In genomic region chr11:68044181-68044580, GRCm38 (mm10) we compare ENCODE assay signal across 10 mouse cellular contexts.
DNase-seq lines count a peak whose midpoint lies in the region; ATAC-seq and TF ChIP-seq lines count a peak whose summit lies in the region.
"Had no signal": no experiment of that assay in that cellular context is flagged by ENCODE, and none has a peak within 500 bp of the region (broad histone marks: within the 10 kb centered on the region; RNA-seq: fewer than 3 reads in every experiment).

No protein-coding gene starts in this region.

- no peak overlapping the region for H3K4me2 ChIP-seq in hindbrain, embryonic 11.5 days (replicated peaks; ENCODE audit: low read depth, low read length)
- H3K4me2 ChIP-seq in hindbrain, postnatal 0 days (ENCODE audit: low read depth, low read length), result no peak overlapping the region
- H3K4me2 ChIP-seq: liver, embryonic 12.5 days had no signal

- ATAC-seq in hindbrain, embryonic 11.5 days (ENCODE audit: low FRiP score), result no peak
- no peak for ATAC-seq in hindbrain, postnatal 0 days
- ATAC-seq: liver, embryonic 12.5 days had no signal

- H3K36me3 ChIP-seq in hindbrain, embryonic 11.5 days (ENCODE audit: control insufficient read depth, insufficient read depth, low read length), result no peaks in the 10 kb centered on the region
- H3K36me3 ChIP-seq in hindbrain, postnatal 0 days (ENCODE audit: insufficient read depth, low read length), result no peaks in the 10 kb centered on the region
- H3K36me3 ChIP-seq: liver, embryonic 12.5 days had no signal

- WGBS in hindbrain, embryonic 11.5 days, result 11% methylated on average over 11 of the region's 11 CpGs
- WGBS in hindbrain, postnatal 0 days, result 36% methylated on average over 11 of the region's 11 CpGs

- H3K4me3 ChIP-seq in hindbrain, embryonic 11.5 days (ENCODE audit: low read depth, low read length), result no peak overlapping the region
- no peak overlapping the region for H3K4me3 ChIP-seq in hindbrain, postnatal 0 days (ENCODE audit: low read length)
- H3K4me3 ChIP-seq: liver, embryonic 12.5 days had no signal

- intact Hi-C loops in left cerebral cortex, postnatal 10 days (cut with DNase I), result no loop called here
- intact Hi-C loops in left cerebral cortex, postnatal 36 days (cut with DNase I), result no loop called here

- peak; percentile 51 for DNase-seq in hindbrain, embryonic 11.5 days (ENCODE audit: low spot score)
- no peak for DNase-seq in hindbrain, postnatal 0 days (ENCODE audit: low spot score)
- peak; percentile 67 for DNase-seq in embryo, embryonic 9.5 days (ENCODE audit: extremely low spot score)
- DNase-seq in heart, postnatal 4 days, result peak; percentile 15
- DNase-seq in lung, postnatal 10 days, result peak; percentile 55
- DNase-seq in left cerebral cortex, postnatal 10 days (ENCODE audit: extremely low spot score in 1 of 2, low spot score in 2 of 2), result no peak
- no peak for DNase-seq in cerebellum, postnatal 36 days
- DNase-seq in left cerebral cortex, postnatal 36 days (ENCODE audit: low spot score in 2 of 2), result no peak

- H3K27ac ChIP-seq in hindbrain, embryonic 11.5 days (ENCODE audit: low read depth, low read length), result 0 out of 2 replicates have a peak overlapping the region, but pooled peaks have one; percentile 27
- H3K27ac ChIP-seq in hindbrain, postnatal 0 days, result no peak overlapping the region
- H3K27ac ChIP-seq: liver, embryonic 12.5 days had no signal

- H3K27me3 ChIP-seq in hindbrain, embryonic 11.5 days (ENCODE audit: control insufficient read depth, insufficient read depth, low read length), result no peaks in the 10 kb centered on the region
- no peaks in the 10 kb centered on the region for H3K27me3 ChIP-seq in hindbrain, postnatal 0 days (ENCODE audit: insufficient read depth, low read length)
- H3K27me3 ChIP-seq: CH12.LX; liver, embryonic 12.5 days had no signal

- H3K9me3 ChIP-seq in hindbrain, embryonic 11.5 days (ENCODE audit: control insufficient read depth, low read length), result no peaks in the 10 kb centered on the region
- no peaks in the 10 kb centered on the region for H3K9me3 ChIP-seq in hindbrain, postnatal 0 days (ENCODE audit: low read length)
- H3K9me3 ChIP-seq: liver, embryonic 12.5 days had no signal

- H3K9ac ChIP-seq in hindbrain, embryonic 11.5 days (ENCODE audit: low read depth, low read length), result no peak overlapping the region
- no peak overlapping the region for H3K9ac ChIP-seq in hindbrain, postnatal 0 days (replicated peaks; ENCODE audit: low read length)
- H3K9ac ChIP-seq: liver, embryonic 12.5 days had no signal

- peaks cover 9% of the 10 kb centered on the region; the same call in 1 of the 2 replicates for H3K4me1 ChIP-seq in hindbrain, embryonic 11.5 days (replicated peaks; ENCODE audit: control insufficient read depth, insufficient read depth, low read length)
- H3K4me1 ChIP-seq in hindbrain, postnatal 0 days (ENCODE audit: insufficient read depth, low read length), result 0 out of 2 replicates have a peak, but pooled peaks cover 7% of the 10 kb centered on the region
- H3K4me1 ChIP-seq: liver, embryonic 12.5 days had no signal

- no peak for TF ChIP-seq CTCF in hindbrain, postnatal 0 days (IDR thresholded peaks at IDR 0.05; ENCODE audit: low read depth)

Comparison
In these comparisons a context has a peak if more than half of its experiments do, and no peak if none do; other contexts are left out.
1. DNase-seq: peak in hindbrain, embryonic 11.5 days (single experiment), embryo, embryonic 9.5 days (single experiment), heart, postnatal 4 days (single experiment) and lung, postnatal 10 days (single experiment); none in hindbrain, postnatal 0 days (single experiment), left cerebral cortex, postnatal 10 days (0 of 2), cerebellum, postnatal 36 days (0 of 2) and left cerebral cortex, postnatal 36 days (0 of 2).